Mouse (Mus musculus) lung, postnatal 14 days (tissue): Measurements from ENCODE around the gene Fosl1.
"Not testable (repeated sequence)": the region's sequence is repeated elsewhere in the genome, so short reads cannot be mapped to it uniquely, and the experiment has no call there.

Experiments
- DNase-seq: peaks from one replicate; pipeline ENCODE4 v3.0.0; 2021

The Fosl1 gene

DNA sequence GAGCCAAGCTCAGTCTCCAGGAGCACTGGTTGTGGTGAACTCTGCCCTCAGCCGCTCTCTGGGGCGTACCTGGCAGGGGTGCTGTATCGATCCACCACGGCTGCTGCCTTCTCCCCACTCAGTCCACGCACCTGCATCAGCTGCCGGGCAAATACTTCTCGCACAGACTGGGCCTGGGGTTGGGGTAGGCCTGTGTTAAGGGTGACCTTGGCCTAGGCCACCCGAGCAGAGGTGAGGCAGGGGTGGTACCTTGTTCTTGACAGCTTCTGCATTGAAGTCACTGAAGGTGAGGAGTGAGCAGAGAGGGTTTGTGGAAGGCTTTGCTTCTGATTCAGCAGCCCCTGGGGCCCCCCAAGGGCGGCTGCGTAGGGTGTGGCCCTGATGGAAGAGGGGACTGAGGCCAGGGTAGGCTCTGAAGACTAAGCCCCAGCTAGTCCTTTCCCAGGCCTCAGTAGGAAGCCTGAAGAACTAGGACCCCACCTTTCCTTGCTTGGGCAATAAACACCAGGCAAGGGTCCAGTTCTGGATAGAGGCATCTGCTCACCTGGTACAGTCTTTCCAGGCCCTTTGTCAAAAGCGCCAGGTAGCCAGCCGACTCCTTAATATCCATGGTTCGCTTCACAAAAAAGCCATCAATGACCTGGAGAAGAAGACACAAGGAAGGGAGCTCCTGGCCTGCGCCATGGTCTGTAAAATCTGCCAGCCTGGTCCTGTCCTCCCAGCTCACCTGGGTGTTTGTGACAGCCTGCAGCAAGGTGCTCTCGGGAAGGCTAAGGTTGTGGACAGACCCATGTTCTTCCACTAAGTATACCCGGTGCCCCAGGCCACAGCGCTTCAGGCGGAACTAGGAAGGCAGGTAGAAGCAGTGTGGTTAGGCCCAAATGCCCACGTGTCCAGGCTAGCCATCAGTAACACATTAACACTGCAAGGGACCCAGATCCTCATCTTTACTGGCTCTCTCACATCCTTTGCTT lies 36.3 kb downstream of the Fosl1 start:
- no peak for DNase-seq

DNA sequence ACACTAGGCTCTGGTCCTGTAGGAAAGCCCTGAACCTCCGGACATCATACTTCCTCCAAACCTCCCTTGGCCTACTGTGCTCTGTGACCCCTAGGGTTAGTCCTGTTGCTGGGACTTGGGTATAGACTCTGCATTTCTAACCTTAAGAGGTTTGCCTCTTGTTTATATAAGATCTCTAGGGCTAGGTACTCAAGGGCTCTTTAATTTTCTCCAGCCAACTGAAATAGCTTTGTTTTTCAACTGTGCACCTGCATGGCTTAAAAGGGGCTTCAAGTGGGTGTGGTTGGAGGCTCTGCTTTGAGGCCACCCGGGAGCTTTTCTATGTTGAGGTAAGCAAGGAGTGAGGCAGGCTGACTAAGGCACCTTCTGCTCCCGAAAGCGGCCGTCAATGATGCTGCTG lies 37.1 kb downstream of the Fosl1 start:
- no peak for DNase-seq

DNA sequence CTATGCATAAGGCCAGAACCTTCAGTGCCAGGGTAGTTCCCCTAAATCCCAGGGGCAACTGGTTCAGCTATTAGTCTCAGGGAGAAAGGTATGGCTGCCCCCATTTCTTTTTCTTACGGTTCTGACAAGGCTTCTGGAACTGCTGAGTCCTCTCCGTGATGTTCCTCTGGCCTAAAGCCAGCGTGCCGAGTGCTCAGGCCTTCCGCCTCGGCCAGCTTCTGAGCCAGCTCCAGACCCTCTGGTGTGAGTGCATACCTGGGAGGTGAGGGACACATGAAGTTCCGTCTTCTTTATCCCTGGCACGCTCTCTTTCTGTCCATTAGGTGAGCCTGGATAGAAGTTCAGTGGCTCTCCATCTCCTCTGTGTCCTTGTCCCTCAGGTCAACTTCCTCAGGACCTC lies 38.0 kb downstream of the Fosl1 start:
- DNase-seq, result no peak

DNA sequence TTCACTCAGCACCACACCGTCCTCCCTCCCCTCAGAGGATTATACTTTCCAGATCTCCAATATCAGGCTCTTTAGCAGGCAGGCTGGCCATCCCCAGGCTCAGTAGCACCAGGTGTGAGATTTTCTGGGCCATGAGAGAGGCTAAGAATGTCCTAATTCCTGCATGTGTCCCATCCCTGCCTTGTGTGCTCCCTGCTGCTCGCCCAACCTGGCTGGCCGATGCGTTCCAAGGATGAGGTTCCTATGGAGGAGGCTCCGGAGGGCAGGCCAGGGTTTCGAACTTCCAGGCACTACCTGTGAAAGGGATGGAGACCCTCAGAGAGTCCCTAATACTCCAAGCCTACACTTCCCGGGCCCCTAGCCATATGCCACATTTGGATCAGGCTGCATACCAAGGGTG lies 38.5 kb downstream of the Fosl1 start:
- DNase-seq, result no peak

DNA sequence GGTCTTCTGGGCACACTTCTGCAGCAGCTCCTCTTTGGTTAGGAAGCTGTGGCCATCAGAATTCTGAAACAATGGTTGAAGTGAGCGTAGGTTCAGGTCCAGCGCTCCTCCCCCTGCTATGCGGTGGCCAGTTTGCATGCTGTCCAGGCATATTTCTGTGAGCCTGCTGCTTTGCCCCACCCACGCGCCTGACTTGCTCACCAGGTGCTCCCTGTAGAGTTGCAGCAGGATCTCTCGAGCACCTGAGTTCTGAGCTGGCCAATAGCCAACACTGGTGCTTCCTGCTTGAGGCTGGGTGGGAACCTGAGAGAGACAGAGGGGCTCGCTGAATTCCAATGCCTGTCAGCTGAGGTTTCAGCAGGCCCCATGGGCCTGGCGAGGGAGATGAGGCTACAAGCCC lies 38.9 kb downstream of the Fosl1 start:
- peak; percentile 56 for DNase-seq

DNA sequence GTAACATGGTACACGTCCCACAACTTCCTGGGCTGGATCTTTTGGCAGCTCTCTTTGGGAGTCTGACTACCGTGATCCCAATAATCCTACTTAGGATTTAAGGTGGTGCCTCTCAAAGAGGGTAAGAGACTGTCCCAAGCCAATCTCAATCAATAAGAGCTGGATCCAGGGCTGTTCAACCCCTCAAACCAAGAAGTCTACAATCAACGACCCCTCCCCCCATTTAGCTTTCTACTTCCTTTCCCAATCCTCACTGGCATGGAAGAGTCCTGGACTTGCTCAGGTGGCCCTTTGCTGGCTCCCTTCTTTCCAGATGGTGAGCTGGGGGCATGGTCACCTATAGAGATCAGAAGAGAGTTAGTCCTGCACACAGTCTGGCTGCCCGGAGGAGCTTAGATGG lies 39.4 kb downstream of the Fosl1 start:
- no peak for DNase-seq

DNA sequence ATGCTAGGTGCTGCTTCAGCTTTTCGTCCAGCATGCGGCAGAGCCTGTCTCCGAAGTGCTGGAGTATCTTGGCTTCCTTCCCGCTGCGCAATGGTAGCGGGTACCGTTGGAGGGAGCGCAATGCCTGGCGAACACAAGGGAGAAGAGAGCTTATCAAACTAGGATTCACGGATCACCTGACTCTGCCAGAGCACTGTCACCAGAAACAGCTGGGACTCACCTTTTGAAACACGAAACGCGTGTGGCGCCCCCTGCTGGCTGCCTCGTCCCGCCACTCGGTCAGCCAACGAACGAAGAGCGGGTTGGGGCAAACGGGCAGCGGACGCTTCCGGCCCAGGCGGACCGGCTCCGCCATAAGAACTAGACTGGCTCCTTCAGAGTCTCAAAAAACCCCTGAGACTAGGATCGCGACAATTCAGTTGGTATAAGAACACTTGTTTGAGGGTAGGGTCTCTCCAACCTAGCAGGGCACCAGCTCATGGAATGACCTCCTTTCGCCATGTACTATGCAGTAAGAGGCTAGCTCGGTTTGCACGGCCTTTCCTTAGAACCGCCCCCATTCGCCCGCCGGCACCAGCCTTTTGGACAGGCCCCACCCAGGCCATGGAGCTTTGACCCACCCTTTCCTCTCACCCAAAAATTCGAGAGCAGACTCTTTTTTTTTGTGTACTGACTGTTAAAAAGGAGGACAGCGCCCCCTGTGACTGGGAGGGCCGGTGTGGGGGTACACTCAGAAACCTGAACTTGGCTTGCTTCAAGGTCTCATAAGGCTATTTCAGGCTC lies 40.6 kb downstream of the Fosl1 start, which contains the start of gene Mus81:
Mus81 (minus strand) TSS at position 635 of the 783 bp plus-strand sequence.
- peak; percentile 99 for DNase-seq

DNA sequence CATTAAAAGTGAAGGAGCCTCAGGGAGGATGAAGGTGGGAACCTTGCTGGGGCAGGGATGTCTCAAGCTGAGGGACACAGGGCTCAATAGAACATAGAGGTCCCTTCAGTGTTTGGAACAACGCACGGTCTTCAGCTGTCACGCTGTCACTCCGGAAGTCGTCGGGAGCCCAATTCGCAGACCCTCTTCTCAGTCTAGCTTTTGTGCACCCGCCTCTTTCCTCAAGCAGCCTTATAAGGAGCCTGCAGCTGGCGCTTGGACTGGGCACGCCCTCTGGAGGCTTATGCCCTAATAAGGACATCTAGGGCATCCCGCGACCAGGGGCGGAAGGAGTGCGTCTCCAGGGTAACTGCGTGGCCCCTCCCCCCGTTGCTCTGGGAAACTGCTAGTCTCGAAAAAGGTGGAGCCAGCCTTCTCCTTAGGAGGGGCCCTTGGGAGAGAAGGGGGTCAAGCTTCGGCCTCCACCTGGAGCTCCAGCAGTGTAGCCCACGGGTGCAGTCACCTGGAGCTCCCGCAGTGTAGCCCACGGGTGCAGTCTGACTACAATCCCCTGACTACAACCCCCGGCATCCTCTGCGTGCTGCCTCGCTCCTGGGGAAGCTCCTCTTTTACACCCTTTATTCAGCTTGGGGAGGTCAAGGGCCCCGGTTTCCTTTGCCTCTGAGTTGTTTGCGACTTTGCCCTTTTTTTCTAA lies 41.7 kb downstream of the Fosl1 start:
- DNase-seq, result peak; percentile 98

DNA sequence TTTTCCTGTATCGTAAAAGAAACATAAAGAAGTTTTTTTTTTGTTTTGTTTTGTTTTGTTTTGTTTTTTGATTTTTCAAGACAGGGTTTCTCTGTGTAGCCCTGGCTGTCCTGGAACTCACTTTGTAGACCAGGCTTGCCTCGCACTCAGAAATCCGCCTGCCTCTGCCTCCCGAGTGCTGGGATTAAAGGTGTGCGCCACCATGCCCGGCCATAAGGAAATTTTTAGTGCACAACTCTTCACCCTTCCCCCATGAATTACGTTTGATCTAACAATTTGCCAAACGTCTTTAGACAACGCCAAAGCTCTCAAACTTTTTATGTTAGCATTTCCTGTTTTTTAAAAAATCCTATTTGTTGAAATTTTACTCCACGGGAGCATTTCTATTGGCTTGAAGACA lies 42.4 kb downstream of the Fosl1 start:
- DNase-seq, result not testable (repeated sequence)

DNA sequence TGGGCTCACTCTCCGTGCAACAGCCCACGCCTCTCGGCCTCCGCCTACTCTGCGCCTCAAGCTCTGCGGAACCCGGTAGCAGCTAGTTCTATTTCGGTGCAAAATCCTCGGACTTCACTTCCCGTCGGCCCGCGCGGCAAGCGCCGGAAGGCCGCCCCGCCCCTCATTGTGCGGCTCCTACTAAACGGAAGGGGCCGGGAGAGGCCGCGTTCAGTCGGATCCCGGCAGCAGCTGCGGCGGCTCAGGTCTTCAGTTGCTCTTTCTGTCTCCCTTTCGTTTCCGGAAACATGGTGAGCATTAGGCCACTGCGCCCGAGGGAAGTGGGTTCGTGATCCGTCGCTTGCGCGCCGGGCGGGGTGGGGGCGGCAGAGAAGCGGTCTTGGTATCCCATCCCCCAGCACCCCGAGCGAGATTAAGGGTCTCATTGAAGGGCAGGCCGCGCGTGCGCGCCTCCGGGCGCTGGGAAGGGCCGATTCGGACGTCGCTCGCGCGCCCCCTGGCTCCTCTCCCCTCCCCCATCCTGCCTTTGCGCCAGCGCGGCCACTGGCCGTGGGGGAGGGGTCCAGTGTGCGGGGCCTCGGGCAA lies 43.1 kb downstream of the Fosl1 start, which contains the start of gene Cfl1:
Cfl1 (plus strand) TSS at position 143 of the 585 bp plus-strand sequence.
- peak; percentile 94 for DNase-seq

DNA sequence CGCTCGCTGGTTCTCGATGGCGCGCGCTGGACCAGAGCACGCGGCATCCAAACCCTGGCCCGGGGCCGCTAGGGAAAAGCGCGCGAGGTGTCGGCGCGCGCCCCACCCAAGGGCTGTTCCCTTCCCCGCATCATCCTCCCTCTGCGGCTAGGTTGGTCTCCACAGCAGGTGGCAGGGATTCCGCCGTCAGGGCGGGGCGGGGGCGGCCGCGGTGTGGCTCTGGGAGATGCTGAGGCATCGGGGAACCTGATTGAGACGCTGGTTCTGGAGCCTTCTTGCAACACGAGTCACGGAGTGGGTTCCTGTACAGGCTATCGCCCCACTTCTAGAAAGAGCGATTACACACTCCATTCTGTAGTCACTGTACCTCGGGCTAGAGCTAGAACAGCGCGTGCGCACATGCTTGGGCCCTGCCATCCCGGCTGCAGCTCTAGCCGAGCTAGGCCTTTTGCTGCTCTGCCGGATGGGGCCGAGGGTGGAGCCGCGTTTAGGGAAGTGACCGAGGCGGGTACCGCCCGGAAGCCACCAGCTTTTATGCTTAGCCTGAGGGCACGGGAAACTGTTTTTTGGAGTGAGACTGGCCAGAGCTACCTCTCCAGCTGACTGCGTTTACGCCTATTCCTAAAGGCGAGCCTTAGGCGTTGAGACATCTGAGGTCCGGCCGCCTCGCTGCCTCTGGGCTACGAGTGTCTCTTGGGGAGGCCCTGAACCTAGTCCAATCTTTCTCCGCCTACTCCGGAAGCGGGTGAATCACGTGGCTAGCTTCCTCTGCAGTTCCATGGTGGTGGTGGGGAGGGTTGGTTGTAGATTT lies 43.8 kb downstream of the Fosl1 start:
- peak; percentile 83 for DNase-seq

DNA sequence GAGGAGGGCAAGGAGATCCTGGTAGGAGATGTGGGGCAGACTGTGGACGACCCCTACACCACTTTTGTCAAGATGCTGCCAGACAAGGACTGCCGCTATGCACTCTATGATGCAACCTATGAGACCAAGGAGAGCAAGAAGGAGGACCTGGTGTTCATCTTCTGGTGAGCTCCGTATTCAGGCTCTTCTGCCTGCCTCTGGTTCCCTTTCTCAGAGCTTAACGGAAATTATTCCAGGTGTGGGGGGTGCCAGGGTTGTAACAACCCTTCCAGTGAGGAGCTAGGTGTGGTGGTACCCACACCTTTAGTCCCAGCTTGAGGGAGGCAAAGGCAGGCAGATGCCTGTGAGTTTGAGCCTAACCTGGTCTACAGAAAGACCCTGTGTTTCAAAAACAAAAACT lies 45.3 kb downstream of the Fosl1 start:
- DNase-seq, result no peak

DNA sequence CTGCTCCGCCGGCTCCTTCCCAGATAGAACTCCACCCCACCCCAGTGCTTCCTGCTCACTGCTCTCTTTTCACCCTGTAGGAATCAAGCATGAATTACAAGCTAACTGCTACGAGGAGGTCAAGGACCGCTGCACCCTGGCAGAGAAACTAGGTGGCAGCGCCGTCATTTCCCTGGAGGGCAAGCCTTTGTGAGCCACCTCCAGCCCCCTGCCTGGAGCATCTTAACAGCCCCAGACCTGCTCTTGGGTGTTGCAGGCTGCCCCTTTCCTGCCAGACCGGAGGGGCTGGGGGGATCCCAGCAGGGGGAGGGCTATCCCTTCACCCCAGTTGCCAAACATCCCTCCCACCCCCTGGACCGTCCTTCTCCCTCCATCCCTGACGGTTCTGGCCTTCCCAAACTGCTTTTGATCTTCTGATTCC lies 46.0 kb downstream of the Fosl1 start:
- not testable (repeated sequence) for DNase-seq

DNA sequence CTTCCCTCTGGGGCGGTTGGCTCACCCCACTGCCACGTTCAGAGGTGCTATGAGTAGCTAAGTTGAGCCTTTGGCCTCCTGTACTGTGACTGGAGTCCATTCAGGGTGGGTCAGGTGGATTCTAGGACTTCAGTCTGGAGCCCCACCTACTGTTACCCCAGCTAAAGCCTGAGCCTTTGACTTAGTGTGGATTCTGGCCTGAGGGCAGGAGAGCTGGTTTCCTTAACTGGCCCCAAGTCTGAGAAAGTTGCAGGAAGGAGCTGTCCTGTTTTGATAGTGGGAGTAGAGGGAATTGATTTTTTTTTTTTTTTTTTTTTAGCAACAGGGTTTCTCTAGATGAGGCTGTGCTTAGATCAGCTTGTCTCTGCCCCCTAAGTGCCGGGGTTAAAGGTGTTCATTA lies 47.0 kb downstream of the Fosl1 start:
- no peak for DNase-seq

DNA sequence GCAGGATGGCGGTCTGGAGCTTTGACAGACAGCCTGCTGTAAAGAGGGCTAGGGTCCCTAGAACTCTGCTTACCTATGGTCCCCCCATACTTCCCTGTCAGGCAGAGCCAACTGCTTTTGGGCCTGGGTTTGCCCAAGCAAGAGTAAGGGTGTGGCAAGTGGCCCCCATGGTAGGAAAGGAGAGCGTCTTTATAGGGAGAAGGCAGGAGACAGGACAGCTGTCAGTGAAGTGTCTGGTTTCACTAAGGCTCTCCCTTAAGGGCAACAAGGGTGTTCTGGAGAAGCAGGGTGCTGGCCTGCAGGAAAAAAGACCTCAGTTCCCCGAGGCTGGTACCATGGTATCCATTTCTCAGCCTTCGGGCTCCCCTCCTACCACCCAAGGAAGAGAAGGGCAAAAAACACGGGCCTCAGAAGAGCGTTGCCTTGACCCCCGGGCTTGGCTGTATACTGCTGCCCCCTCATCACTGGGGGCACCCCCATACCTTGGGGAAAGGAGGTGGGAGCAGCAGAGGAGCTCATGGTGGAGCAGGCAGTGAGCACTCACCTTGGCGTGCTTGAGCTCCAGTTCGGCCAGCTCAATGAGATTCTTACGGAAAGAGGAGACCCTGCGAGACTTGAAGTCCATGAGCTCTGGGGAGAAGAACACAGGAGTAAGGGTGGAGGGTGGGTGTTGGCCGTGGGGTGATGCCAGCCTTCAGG lies 48.2 kb downstream of the Fosl1 start:
- no peak for DNase-seq

DNA sequence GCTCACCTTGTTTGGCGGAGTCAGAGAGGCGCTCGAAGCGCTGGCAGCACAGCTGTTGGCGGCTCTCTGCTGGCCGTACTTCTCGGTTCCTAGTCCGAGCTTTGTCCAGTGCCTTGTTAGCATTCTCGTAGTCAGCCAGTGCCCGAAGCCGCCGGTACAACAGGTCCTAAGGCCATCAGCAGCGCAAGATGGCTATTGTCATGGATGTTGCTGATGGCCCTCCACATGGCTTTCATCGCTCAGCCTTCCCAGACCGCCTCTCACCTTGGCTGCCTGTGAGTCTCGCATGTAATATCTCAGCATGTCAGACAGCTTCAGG lies 48.7 kb downstream of the Fosl1 start:
- no peak for DNase-seq

DNA sequence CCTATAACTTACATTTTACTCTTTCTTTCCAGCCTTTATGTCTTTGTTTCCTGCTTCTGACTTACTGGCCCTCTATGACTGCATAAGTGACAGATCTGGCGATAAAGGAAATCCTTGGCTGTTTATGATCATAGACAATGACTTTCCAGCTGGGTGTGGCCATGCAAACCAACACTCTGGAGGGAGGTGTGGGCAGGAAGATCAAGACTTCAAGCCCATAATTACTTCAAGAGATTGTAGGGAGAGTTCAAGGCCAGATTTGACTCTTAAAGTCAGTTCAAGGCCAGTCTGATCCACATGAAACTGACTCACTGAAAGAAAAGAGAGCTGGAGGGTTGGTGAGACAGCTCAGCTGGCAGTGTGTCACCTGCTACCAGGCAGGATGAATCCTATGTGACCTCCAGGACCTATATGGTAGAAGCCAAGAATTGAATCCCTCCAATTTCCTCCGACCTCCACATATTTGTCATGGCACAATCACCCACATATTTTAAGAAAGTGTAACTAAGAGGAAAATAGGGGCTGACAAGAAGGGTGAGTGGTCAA lies 53.1 kb downstream of the Fosl1 start:
- no peak for DNase-seq

DNA sequence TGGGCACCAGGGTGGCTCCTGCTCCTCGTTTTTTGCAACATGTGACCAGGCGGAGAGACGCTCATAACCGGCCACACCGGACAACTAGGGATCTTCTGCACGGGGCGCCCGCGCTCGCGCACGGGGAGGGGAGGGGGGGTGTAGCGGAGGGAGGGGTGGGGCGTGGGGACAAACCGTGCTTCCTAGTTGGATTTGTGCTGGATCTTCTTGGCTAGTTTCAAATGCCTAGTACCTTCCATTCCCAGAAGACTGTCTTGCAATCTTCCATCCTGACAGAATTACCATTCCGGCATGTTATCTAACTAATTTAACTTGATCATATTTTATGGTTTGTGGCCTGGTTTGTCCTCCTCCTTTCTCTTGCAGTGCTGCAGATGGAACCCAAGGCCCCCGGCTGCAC lies 56.3 kb downstream of the Fosl1 start, which contains the start of gene 1700020D05Rik:
1700020D05Rik (minus strand) TSS at position 101 of the 400 bp plus-strand sequence.
- no peak for DNase-seq
